Mouse (Mus musculus) lung, postnatal 0 days (tissue): ENCODE measurements at regions not wholly inside any gene's neighbourhood (a gene's known extent, or its start where the extent isn't known, plus 50 kb on each side); places are given as distances from the start of the nearest gene placed in this dataset.

Experiments used
- ATAC-seq: fragments of 200-750 bp; cut with Nextera tagmentation; 2 replicates; pipeline ENCODE4 v1.8.0; 2017; ENCODE audit warnings: moderate library complexity
- DNase-seq: peaks from one replicate; pipeline ENCODE4 v3.0.0-alpha.2; 2016; ENCODE audit warnings: low spot score
- H3K27ac ChIP-seq: fragments of 300-500 bp; sonication (generic); 2 replicates; pipeline ENCODE4 v1.5.1; 2014; ENCODE audit warnings: antibody characterized with exemption, mild to moderate bottlenecking, low read length, mixed read lengths
- H3K27me3 ChIP-seq: fragments of 300-500 bp; sonication (generic); replicated peaks from 2 replicates; pipeline ENCODE4 v1.6.1; 2014; ENCODE audit warnings: low read length, mixed read lengths; ENCODE audit not compliant: insufficient read depth
- H3K36me3 ChIP-seq: fragments of 300-500 bp; sonication (generic); 2 replicates; pipeline ENCODE4 v1.6.1; 2014; ENCODE audit warnings: low read length, mixed read lengths; ENCODE audit not compliant: insufficient read depth
- H3K4me1 ChIP-seq: fragments of 300-500 bp; sonication (generic); 2 replicates; pipeline ENCODE4 v1.6.1; 2014; ENCODE audit warnings: antibody characterized with exemption, low read depth, low read length, mixed read lengths; ENCODE audit not compliant: insufficient read depth
- H3K4me2 ChIP-seq: fragments of 300-500 bp; sonication (generic); replicated peaks from 2 replicates; pipeline ENCODE4 v1.6.1; 2014; ENCODE audit warnings: low read depth, mild to moderate bottlenecking, low read length, moderate library complexity, mixed read lengths
- H3K4me3 ChIP-seq: fragments of 300-500 bp; sonication (generic); 2 replicates; pipeline ENCODE4 v1.5.1; 2014; ENCODE audit warnings: low read depth, low read length
- H3K9ac ChIP-seq: fragments of 300-500 bp; sonication (generic); replicated peaks from 2 replicates; pipeline ENCODE4 v1.6.1; 2014; ENCODE audit warnings: low read depth, mild to moderate bottlenecking
- H3K9me3 ChIP-seq: fragments of 300-500 bp; sonication (generic); 2 replicates; pipeline ENCODE4 v1.6.1; 2016; ENCODE audit warnings: low read length, mixed read lengths
- CTCF ChIP-seq: IDR thresholded peaks from 2 replicates; pipeline ENCODE4 v1.5.1; 2016; ENCODE audit warnings: antibody characterized with exemption, mild to moderate bottlenecking
- EP300 ChIP-seq: IDR thresholded peaks from 2 replicates; pipeline ENCODE4 v1.6.1; 2016; ENCODE audit warnings: antibody characterized with exemption, mild to moderate bottlenecking, control low read depth
- WGBS: fragments of 180-500 bp; shearing (Covaris S2); extraction: QIAGEN DNeasy Blood & Tissue Kit; methylation state at CpG from one replicate; pipeline ENCODE4 v1.1.7; 2014; 5-methylcytosine and 5-hydroxymethylcytosine counted together

DNA sequence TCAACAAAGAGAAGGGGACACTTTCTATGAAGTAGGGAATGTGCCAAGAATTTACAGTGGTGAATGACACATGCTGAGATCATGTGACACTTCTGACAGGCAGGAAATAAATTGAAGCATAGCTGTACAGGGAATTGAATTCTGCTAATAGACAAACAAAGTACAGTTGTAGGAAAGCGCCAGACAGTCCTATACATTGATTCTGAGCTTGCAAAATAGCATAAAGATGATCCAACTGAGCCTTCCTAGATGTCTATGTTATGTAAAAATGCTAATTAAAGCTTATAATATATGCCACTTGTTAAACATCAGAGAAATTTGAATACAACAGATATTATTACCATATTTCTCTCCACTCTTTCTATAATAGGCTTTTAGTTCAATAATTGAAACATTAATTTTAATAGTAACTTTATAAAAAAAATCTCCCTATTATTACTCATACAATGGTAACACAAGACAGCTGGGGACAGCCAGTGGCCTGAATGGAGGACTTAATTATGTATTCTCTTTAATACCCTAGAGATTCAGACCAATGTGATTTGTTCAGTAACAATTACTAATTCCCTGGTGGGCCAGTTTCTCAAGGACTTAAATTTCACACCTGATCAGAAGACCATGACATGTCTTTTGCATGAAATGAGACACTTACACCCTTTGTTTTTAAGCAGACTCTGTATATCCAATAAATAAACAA lies 571.4 kb upstream of the Klf6 start:
- Histone ChIP-seq H3K27me3 (no peaks in the 10 kb centered on the region), H3K9ac (no peak overlapping the region), H3K9me3 (no peaks in the 10 kb centered on the region), H3K4me3 (no peak overlapping the region), H3K4me1 (no peaks in the 10 kb centered on the region), H3K4me2 (no peak overlapping the region), H3K36me3 (no peaks in the 10 kb centered on the region), H3K27ac (no peak overlapping the region)
- ATAC-seq: no peak
- WGBS: 77% methylated on average over 1 of the region's 1 CpGs
- TF ChIP-seq CTCF (no peak), EP300 (no peak)
- DNase-seq: no peak

DNA sequence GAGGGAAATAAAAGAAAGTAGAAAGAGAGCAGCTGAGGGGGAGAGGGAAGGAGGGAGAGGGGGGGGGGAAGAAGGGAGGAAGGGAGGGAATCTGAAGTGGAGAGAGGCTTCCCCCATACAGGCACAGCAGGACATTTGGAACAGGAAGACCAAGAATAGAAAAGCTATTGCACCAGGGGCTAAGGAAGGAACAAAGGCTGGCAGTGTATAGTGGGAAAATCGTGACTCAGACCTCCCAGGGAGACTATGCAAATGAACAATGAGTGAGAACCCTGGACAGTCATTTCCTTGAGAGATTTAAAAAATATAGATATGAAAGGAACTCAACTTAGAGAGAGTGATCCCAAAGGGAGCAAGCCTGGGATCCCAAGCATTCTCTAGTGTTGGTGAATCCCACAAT lies 559.1 kb upstream of the Klf6 start:
- Histone ChIP-seq H3K27me3 (no peaks in the 10 kb centered on the region), H3K9ac (no peak overlapping the region), H3K36me3 (no peaks in the 10 kb centered on the region), H3K4me1 (no peaks in the 10 kb centered on the region), H3K27ac (no peak overlapping the region), H3K4me3 (no peak overlapping the region), H3K9me3 (no peaks in the 10 kb centered on the region), H3K4me2 (no peak overlapping the region)
- peak; percentile 64 for TF ChIP-seq EP300
- TF ChIP-seq CTCF: no peak
- 4% methylated on average over 1 of the region's 1 CpGs for WGBS
- ATAC-seq (peak; percentile 72), DNase-seq (peak; percentile 76)

DNA sequence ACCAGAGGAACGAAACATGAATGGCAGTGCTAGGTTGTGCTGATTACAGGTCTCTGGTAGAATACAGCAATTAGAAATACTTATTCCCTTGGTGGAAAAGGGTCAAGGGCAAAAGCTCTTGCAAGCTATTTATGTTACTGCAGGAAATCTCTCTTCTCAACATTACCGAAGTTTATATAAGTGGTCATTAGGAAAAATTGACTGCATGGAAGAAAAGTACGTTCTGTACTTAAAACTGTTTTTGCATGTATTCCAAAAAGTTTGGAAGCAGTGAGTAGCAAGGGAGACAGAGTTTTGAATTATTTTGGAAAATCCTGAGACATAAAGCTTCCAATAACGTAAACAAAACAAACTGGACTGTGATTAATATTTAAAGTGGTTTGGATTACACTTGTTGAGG lies 554.6 kb upstream of the Klf6 start:
- H3K4me2 ChIP-seq: no peak overlapping the region
- H3K4me1 ChIP-seq: no peaks in the 10 kb centered on the region
- 0 out of 2 replicates have a peak overlapping the region, but pooled peaks have one; percentile 20 for H3K27ac ChIP-seq
- no peaks in the 10 kb centered on the region for H3K9me3 ChIP-seq
- H3K36me3 ChIP-seq: no peaks in the 10 kb centered on the region
- WGBS: 34% methylated on average over 4 of the region's 4 CpGs
- TF ChIP-seq CTCF (no peak), EP300 (peak; percentile 77)
- H3K4me3 ChIP-seq: no peak overlapping the region
- no peak overlapping the region for H3K9ac ChIP-seq
- DNase-seq (peak; percentile 66), ATAC-seq (peak; percentile 17; the same call in 1 of the 2 replicates)
- H3K27me3 ChIP-seq: no peaks in the 10 kb centered on the region

DNA sequence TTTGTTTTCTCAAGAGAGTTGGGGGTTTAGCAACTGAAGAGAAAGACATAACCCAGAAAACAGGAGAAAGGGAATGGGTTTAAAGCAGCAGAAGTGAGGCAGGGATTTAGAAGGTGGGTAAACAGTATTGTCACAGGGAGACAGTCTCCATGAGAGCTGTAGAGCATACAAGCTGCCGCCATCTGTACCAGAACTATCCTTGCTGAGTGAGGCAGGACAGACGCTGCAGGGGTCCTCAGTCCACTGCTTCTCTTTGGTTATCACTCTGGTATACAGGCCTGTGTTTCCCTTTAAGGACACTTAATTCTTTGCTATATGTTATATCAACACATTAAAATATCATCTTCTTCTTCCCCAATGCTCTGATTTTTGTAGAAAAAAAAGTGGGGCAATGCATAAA lies 548.0 kb upstream of the Klf6 start:
- no peaks in the 10 kb centered on the region for H3K36me3 ChIP-seq
- DNase-seq (no peak), ATAC-seq (no peak)
- no peak overlapping the region for H3K4me3 ChIP-seq
- no peaks in the 10 kb centered on the region for H3K27me3 ChIP-seq
- H3K4me2 ChIP-seq: no peak overlapping the region
- 63% methylated on average over 2 of the region's 2 CpGs for WGBS
- H3K9me3 ChIP-seq: no peaks in the 10 kb centered on the region
- no peak for TF ChIP-seq CTCF
- no peak for TF ChIP-seq EP300
- no peak overlapping the region for H3K27ac ChIP-seq
- no peak overlapping the region for H3K9ac ChIP-seq
- no peaks in the 10 kb centered on the region for H3K4me1 ChIP-seq

DNA sequence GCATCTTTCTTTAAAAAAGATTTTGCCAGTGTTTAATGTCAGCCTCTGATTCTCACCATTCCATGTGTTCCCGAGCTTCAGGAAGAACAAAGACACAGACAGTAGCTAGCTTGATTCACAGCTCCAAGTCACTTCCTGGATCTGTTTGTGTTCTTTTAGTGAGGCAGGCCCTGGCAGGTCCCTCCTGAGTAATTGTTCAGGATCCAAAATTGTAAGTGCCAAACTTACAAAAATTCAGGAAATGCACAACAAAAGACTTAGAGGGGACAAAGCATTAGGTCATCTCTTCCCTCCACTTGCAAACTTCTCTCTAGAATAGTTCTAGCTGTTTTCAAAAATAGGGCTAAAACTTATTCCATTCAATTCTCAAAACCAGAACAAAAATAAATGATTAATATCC lies 546.3 kb upstream of the Klf6 start:
- H3K9me3 ChIP-seq: no peaks in the 10 kb centered on the region
- no peaks in the 10 kb centered on the region for H3K4me1 ChIP-seq
- peak; percentile 24 for DNase-seq
- H3K9ac ChIP-seq: no peak overlapping the region
- no peak overlapping the region for H3K4me2 ChIP-seq
- no peaks in the 10 kb centered on the region for H3K27me3 ChIP-seq
- no peak for TF ChIP-seq EP300
- no peak for TF ChIP-seq CTCF
- WGBS: 40% methylated on average over 1 of the region's 1 CpGs
- H3K4me3 ChIP-seq: no peak overlapping the region
- ATAC-seq: 0 out of 2 replicates have a peak, but pooled peaks have one; percentile 30
- H3K36me3 ChIP-seq: no peaks in the 10 kb centered on the region
- H3K27ac ChIP-seq: no peak overlapping the region

DNA sequence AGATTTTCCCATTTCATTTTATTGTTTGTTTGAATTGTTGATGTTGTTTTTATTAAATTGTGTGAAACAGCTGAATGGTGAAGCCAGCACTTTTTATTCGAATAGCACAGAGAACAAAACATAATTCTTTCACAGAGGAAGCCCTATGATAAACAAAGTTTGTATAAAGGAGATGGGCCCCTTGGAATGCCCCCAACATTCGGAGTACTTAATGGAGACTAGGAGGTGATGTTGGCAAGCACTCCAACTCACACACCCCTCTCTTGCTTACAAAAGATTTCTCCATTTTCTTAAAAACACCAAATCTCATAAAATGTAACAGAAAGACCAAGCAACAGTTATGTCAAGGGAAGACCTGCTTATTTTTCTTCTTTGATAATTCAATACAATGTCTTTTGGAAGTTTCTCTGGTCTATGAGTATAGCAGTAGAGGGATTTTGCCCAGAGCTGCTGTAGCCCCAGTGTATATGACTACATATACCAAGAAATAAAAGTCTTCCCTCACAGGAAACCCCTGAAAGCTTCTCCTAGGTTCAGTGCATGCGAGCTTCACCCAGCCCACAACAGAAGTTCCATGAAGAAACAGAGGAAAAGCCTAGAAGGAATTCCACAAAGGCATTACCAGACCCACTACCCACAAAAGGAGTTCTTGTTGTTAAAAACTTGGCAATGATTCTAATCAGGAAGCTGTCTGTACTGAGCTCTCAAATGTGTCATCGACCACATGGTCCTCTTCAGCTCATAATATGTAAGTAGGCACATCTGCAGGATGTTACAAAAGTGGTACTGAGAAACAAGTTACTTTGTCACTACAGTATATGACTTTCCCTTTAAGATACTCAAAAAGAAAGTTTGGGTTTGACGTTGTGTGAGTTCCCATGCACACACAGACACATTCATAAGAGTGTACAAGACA lies 543.1 kb upstream of the Klf6 start:
- no peaks in the 10 kb centered on the region for H3K27me3 ChIP-seq
- H3K4me2 ChIP-seq: no peak overlapping the region
- peak; percentile 24 for DNase-seq
- ATAC-seq: no peak
- WGBS: 39% methylated on average over 5 of the region's 5 CpGs
- H3K9me3 ChIP-seq: no peaks in the 10 kb centered on the region
- TF ChIP-seq CTCF (no peak), EP300 (no peak)
- no peak overlapping the region for H3K9ac ChIP-seq
- no peak overlapping the region for H3K27ac ChIP-seq
- H3K4me1 ChIP-seq: no peaks in the 10 kb centered on the region
- H3K4me3 ChIP-seq: no peak overlapping the region
- H3K36me3 ChIP-seq: no peaks in the 10 kb centered on the region
